Mouse (Mus musculus) ES-Bruce4 (cell line): ENCODE measurements at regions not wholly inside any gene's neighbourhood (a gene's known extent, or its start where the extent isn't known, plus 50 kb on each side); places are given as distances from the start of the nearest gene placed in this dataset.

Experiments
- CTCF ChIP-seq: IDR thresholded peaks from one replicate; pipeline ENCODE4 v1.8.1; 2011; ENCODE audit warnings: low read depth, low read length
- POLR2A ChIP-seq: IDR thresholded peaks from one replicate; pipeline ENCODE4 v1.8.1; 2011; ENCODE audit warnings: low read length; ENCODE audit not compliant: insufficient read depth

- TF ChIP-seq CTCF (no peak), POLR2A (no peak)
These were observed 106.1 kb upstream of the Smlr1 start for GRCm38 (mm10) chr10:25642079-25642696.
